Mouse (Mus musculus) retina, embryonic 14.5 days (tissue): ENCODE measurements around the gene Gm4707.
"Not testable (repeated sequence)": the region's sequence is repeated elsewhere in the genome, so short reads cannot be mapped to it uniquely, and the experiment has no call there.

ENCODE experiments used
- DNase-seq: peaks from one replicate; pipeline ENCODE4 v3.0.0-alpha.2; 2015; ENCODE audit warnings: low spot score

The Gm4707 gene

GRCm38 (mm10) chr17:71444718-71445117 is 15.0 kb downstream of the Gm4707 start:
- no peak for DNase-seq

DNA sequence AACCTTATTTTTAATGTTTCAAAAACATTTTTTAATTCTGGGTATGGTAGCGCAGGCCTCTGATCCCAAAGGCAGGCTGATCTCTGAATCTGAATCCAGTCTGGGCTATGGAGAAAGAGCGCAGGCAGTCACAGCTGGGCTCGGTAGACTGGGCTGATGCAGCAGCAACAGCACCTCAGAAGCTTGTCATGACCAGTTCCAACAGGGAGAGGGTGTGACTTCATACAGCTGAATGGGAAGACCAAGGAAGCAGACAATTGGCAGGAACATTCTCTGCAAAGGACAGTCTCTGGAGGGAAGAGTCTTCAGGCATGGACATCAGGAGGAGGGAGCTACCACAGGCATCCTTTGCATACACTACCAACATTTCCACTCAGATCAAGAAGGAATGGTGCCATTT is 15.6 kb downstream of the Gm4707 start:
- no peak for DNase-seq

GRCm38 (mm10) chr17:71443273-71443672 is 16.4 kb downstream of the Gm4707 start:
- DNase-seq: no peak

DNA sequence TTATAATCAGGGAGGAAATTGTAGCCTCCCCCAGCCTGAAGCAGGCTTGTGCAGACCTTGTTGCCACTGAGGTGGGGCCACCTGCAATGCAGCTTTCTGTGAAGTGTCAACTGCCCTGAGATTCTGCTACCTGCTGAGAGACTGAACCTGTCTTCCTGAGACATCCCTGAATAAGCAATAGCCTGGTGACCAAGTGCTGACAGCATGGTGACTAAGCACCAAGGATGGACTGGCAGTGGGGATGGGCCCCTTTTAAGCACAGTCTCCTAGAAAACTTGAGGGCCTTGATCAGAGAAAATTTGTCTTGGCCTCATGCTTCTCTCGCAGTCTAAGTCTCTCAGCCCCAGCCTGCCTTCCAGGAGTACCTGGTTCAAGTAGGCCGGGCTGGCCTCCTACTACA is 37.2 kb downstream of the Gm4707 start:
- DNase-seq: not testable (repeated sequence)

GRCm38 (mm10) chr17:71419448-71419847 is 40.3 kb downstream of the Gm4707 start:
- not testable (repeated sequence) for DNase-seq

DNA sequence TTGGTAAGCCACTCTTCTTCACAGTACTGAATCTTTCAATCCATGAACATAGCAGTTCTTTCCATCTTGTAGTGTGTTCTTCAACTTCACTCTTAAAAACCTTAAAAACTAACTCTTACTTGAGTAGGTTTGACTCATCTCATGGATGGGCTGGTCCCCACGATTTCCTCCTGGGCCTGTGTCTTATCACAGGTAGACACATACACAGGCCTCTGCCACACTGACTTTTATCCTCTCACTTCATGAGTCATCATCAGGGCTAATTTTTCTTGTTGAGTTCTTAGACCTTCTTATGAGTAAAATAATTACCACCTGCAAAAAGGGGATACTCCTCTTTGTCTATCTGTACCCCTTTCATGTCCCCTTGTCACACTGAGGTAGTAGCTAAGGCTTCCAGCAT is 42.7 kb downstream of the Gm4707 start:
- no peak for DNase-seq
